Mouse (Mus musculus): ENCODE results near the gene Mief1. TPM values are rescaled to one million over a fixed set of nuclear protein-coding genes. Genes with fewer than 3 reads are reported as not detected.

Gene Mief1
- polyA plus RNA-seq, 1 experiment, result 14.4 TPM

GRCm38 (mm10) chr15:80254847-80255645 lies 21.2 kb downstream of the Mief1 start, which contains the start of gene Atf4:
Gene Atf4, plus strand, starts transcription at chr15:80255184.
- TF ChIP-seq GATA1 (IDR thresholded peaks at IDR 0.05; ENCODE audit: low read length), result no peak

GRCm38 (mm10) chr15:80255646-80256121 lies 21.9 kb downstream of the Mief1 start:
- TF ChIP-seq GATA1 (IDR thresholded peaks at IDR 0.05; ENCODE audit: low read length), result no peak

- no peak for TF ChIP-seq GATA1 (IDR thresholded peaks at IDR 0.05; ENCODE audit: low read length)
Observed at GRCm38 (mm10) chr15:80256242-80256641, 22.4 kb downstream of the Mief1 start.

GRCm38 (mm10) chr15:80256656-80257601 lies 23.1 kb downstream of the Mief1 start:
- TF ChIP-seq GATA1 (IDR thresholded peaks at IDR 0.05; ENCODE audit: low read length), result no peak

- TF ChIP-seq GATA1 (IDR thresholded peaks at IDR 0.05; ENCODE audit: low read length), result no peak
Observed at GRCm38 (mm10) chr15:80257602-80258239, 23.9 kb downstream of the Mief1 start.

GRCm38 (mm10) chr15:80258240-80259170 lies 24.7 kb downstream of the Mief1 start:
- TF ChIP-seq GATA1 (IDR thresholded peaks at IDR 0.05; ENCODE audit: low read length), result no peak

GRCm38 (mm10) chr15:80259406-80260045 lies 25.7 kb downstream of the Mief1 start:
- TF ChIP-seq GATA1 (IDR thresholded peaks at IDR 0.05; ENCODE audit: low read length), result no peak

- no peak for TF ChIP-seq GATA1 (IDR thresholded peaks at IDR 0.05; ENCODE audit: low read length)
Observed at GRCm38 (mm10) chr15:80260677-80261076, 26.9 kb downstream of the Mief1 start.

GRCm38 (mm10) chr15:80261100-80261499 lies 27.3 kb downstream of the Mief1 start:
- no peak for TF ChIP-seq GATA1 (IDR thresholded peaks at IDR 0.05; ENCODE audit: low read length)

- no peak for TF ChIP-seq GATA1 (IDR thresholded peaks at IDR 0.05; ENCODE audit: low read length)
Observed at GRCm38 (mm10) chr15:80263610-80264575, 30.1 kb downstream of the Mief1 start, which contains the start of gene Rps19bp1. Gene Rps19bp1, minus strand, starts transcription at chr15:80264315.

GRCm38 (mm10) chr15:80266281-80266680 lies 32.5 kb downstream of the Mief1 start:
- no peak for TF ChIP-seq GATA1 (IDR thresholded peaks at IDR 0.05; ENCODE audit: low read length)

- TF ChIP-seq GATA1 (IDR thresholded peaks at IDR 0.05; ENCODE audit: low read length), result no peak
Observed at GRCm38 (mm10) chr15:80271858-80272396, 38.1 kb downstream of the Mief1 start.

Data from G1E-ER4 (cell line).